Mouse (Mus musculus) thymus, adult 2 months (tissue): ENCODE measurements around the gene Cdk5rap2. TPM values are rescaled to one million over a fixed set of nuclear protein-coding genes. Genes with fewer than 3 reads are reported as not detected.

Experiments
- DNase-seq: peaks from one replicate; pipeline ENCODE4 v3.0.0; 2021
- H3K27ac ChIP-seq: fragments of 200-500 bp; 2 replicates; pipeline ENCODE4 v1.5.1; 2012; ENCODE audit warnings: low read length, control low read depth; ENCODE audit not compliant: control insufficient read depth, insufficient read depth
- H3K27me3 ChIP-seq: fragments of 200-500 bp; 2 replicates; pipeline ENCODE4 v1.6.1; 2012; ENCODE audit warnings: mild to moderate bottlenecking, low read length, moderate library complexity, mixed read lengths; ENCODE audit not compliant: control insufficient read depth, insufficient read depth
- H3K36me3 ChIP-seq: fragments of 200-500 bp; 2 replicates; pipeline ENCODE4 v1.6.1; 2012; ENCODE audit warnings: mild to moderate bottlenecking, low read length, moderate library complexity; ENCODE audit not compliant: control insufficient read depth, insufficient read depth
- H3K4me1 ChIP-seq: fragments of 200-500 bp; replicated peaks from 2 replicates; pipeline ENCODE4 v1.6.1; 2012; ENCODE audit warnings: low read length; ENCODE audit not compliant: control insufficient read depth, insufficient read depth
- H3K4me3 ChIP-seq: fragments of 200-500 bp; 2 replicates; pipeline ENCODE4 v1.5.1; 2012; ENCODE audit warnings: mild to moderate bottlenecking, low read length, control low read depth, moderate library complexity; ENCODE audit not compliant: control insufficient read depth, insufficient read depth
- CTCF ChIP-seq: fragments of 200-500 bp; IDR thresholded peaks from 2 replicates; pipeline ENCODE4 v1.5.1; 2012; ENCODE audit warnings: mild to moderate bottlenecking, control low read depth, low read length, moderate library complexity, borderline replicate concordance; ENCODE audit not compliant: control insufficient read depth, poor library complexity, insufficient read depth; ENCODE audit errors: extremely low read depth
- POLR2A ChIP-seq: fragments of 200-500 bp; IDR thresholded peaks from 2 replicates; pipeline ENCODE4 v1.6.1; 2012; ENCODE audit warnings: mild to moderate bottlenecking, low read length, control low read depth, moderate library complexity; ENCODE audit not compliant: control insufficient read depth, poor library complexity, insufficient read depth; ENCODE audit errors: extremely low read depth
- WGBS: fragments of 180-500 bp; shearing (Covaris S2); methylation state at CpG from one replicate; pipeline ENCODE4 v1.1.7; 2018; 5-methylcytosine and 5-hydroxymethylcytosine counted together
- polyA plus RNA-seq: library from polyadenylated mRNA; depleted of rRNA; stranded (reverse); fragments of >200 nt; gene quantifications from 2 replicates; pipeline ENCODE4 v1.2.3, GENCODE M21; 2012

The Cdk5rap2 gene
- polyA plus RNA-seq, 1 experiment, result 13.3 TPM

GRCm38 (mm10) chr4:70261315-70261714 lies 148.9 kb downstream of the Cdk5rap2 start:
- Histone ChIP-seq H3K36me3 (peaks cover 16% of the 10 kb centered on the region), H3K27ac (no peak overlapping the region), H3K4me3 (no peak overlapping the region), H3K4me1 (no peaks in the 10 kb centered on the region), H3K27me3 (no peaks in the 10 kb centered on the region)
- DNase-seq, result no peak
- 96% methylated on average over 5 of the region's 5 CpGs for WGBS
- TF ChIP-seq CTCF, result no peak
- TF ChIP-seq POLR2A, result no peak

GRCm38 (mm10) chr4:70260419-70260807 lies 149.8 kb downstream of the Cdk5rap2 start:
- Histone ChIP-seq H3K27ac (no peak overlapping the region), H3K36me3 (peaks cover 18% of the 10 kb centered on the region), H3K4me3 (no peak overlapping the region), H3K4me1 (no peaks in the 10 kb centered on the region), H3K27me3 (no peaks in the 10 kb centered on the region)
- DNase-seq, result no peak
- 89% methylated on average over 11 of the region's 11 CpGs for WGBS
- TF ChIP-seq POLR2A, result no peak
- TF ChIP-seq CTCF, result no peak

GRCm38 (mm10) chr4:70259726-70260418 lies 150.4 kb downstream of the Cdk5rap2 start:
- TF ChIP-seq CTCF (no peak), POLR2A (no peak)
- H3K27ac ChIP-seq, result no peak overlapping the region
- H3K4me1 ChIP-seq, result no peaks in the 10 kb centered on the region
- no peak overlapping the region for H3K4me3 ChIP-seq
- WGBS, result 96% methylated on average over 3 of the region's 3 CpGs
- H3K27me3 ChIP-seq, result no peaks in the 10 kb centered on the region
- H3K36me3 ChIP-seq, result peaks cover 20% of the 10 kb centered on the region
- DNase-seq, result no peak

- Histone ChIP-seq H3K36me3 (peaks cover 14% of the 10 kb centered on the region), H3K4me1 (no peaks in the 10 kb centered on the region)
- TF ChIP-seq POLR2A, result no peak
- TF ChIP-seq CTCF, result no peak
Measured at GRCm38 (mm10) chr4:70258826-70259225, 151.4 kb downstream of the Cdk5rap2 start.

GRCm38 (mm10) chr4:70258205-70258604 lies 152.0 kb downstream of the Cdk5rap2 start:
- no peak for DNase-seq
- H3K27ac ChIP-seq, result no peak overlapping the region
- H3K36me3 ChIP-seq, result peaks cover 13% of the 10 kb centered on the region; the same call in 1 of the 2 replicates
- 98% methylated on average over 6 of the region's 6 CpGs for WGBS
- no peaks in the 10 kb centered on the region for H3K4me1 ChIP-seq
- no peaks in the 10 kb centered on the region for H3K27me3 ChIP-seq
- TF ChIP-seq POLR2A, result no peak
- no peak for TF ChIP-seq CTCF
- no peak overlapping the region for H3K4me3 ChIP-seq

More at GRCm38 (mm10) chr4:70258826-70259225, 151.4 kb downstream of the Cdk5rap2 start:
- Histone ChIP-seq H3K27me3 (no peaks in the 10 kb centered on the region), H3K4me3 (no peak overlapping the region), H3K27ac (no peak overlapping the region)
- 90% methylated on average over 9 of the region's 9 CpGs for WGBS
- no peak for DNase-seq

GRCm38 (mm10) chr4:70251782-70252181 lies 158.5 kb downstream of the Cdk5rap2 start:
- TF ChIP-seq CTCF (no peak), POLR2A (no peak)
- 96% methylated on average over 5 of the region's 5 CpGs for WGBS

GRCm38 (mm10) chr4:70245706-70246105 lies 164.5 kb downstream of the Cdk5rap2 start:
- H3K36me3 ChIP-seq, result peaks cover 6% of the 10 kb centered on the region; the same call in 1 of the 2 replicates
- 97% methylated on average over 6 of the region's 6 CpGs for WGBS
- TF ChIP-seq POLR2A, result no peak
- no peak for TF ChIP-seq CTCF

More at GRCm38 (mm10) chr4:70251782-70252181, 158.5 kb downstream of the Cdk5rap2 start:
- Histone ChIP-seq H3K4me1 (no peaks in the 10 kb centered on the region), H3K4me3 (no peak overlapping the region), H3K36me3 (peaks cover 14% of the 10 kb centered on the region; the same call in 1 of the 2 replicates), H3K27ac (no peak overlapping the region), H3K27me3 (no peaks in the 10 kb centered on the region)
- DNase-seq, result no peak

More at GRCm38 (mm10) chr4:70245706-70246105, 164.5 kb downstream of the Cdk5rap2 start:
- no peak for DNase-seq
- no peaks in the 10 kb centered on the region for H3K27me3 ChIP-seq
- H3K27ac ChIP-seq, result no peak overlapping the region
- no peaks in the 10 kb centered on the region for H3K4me1 ChIP-seq
- no peak overlapping the region for H3K4me3 ChIP-seq
